ENCODE assay signal across 9 mouse cellular contexts in genomic region chr13:4001687-4002086, GRCm38 (mm10). TPM values are rescaled to one million over a fixed set of nuclear protein-coding genes. Genes with fewer than 3 reads are reported as not detected.
A peak's percentile ranks its signal among the peaks of the same experiment; 100 is the strongest.
DNase-seq lines count a peak whose midpoint lies in the region; ATAC-seq lines count a peak whose summit lies in the region.
"Had no signal": no experiment of that assay in that cellular context is flagged by ENCODE, and none has a peak within 500 bp of the region (broad histone marks: within the 10 kb centered on the region; RNA-seq: fewer than 3 reads in every experiment).

No protein-coding gene starts in this region.

- H3K4me1 ChIP-seq in liver, embryonic 12.5 days = no peaks in the 10 kb centered on the region
- no peaks in the 10 kb centered on the region for H3K4me1 ChIP-seq in forebrain, embryonic 13.5 days
- no peaks in the 10 kb centered on the region for H3K4me1 ChIP-seq in midbrain, embryonic 11.5 days (ENCODE audit: control insufficient read depth, insufficient read depth, low read length)
- H3K4me1 ChIP-seq: embryonic facial prominence, embryonic 12.5 days had no signal

- no peak overlapping the region for H3K27ac ChIP-seq in liver, embryonic 12.5 days
- H3K27ac ChIP-seq in forebrain, embryonic 13.5 days = no peak overlapping the region
- H3K27ac ChIP-seq in midbrain, embryonic 11.5 days (ENCODE audit: low read depth, low read length) = no peak overlapping the region
- H3K27ac ChIP-seq: embryonic facial prominence, embryonic 12.5 days had no signal

- peak; percentile 61 for DNase-seq in liver
- DNase-seq in c-Kit-positive CD71-positive TER-119-positive erythroid progenitor cells, embryonic 14.5 days (ENCODE audit: low spot score) = peak; percentile 48
- peak; percentile 69 for DNase-seq in induced T-regulatory cell, adult 2 months (ENCODE audit: low read depth)
- DNase-seq in left cerebral cortex, adult 18-20 months (ENCODE audit: low spot score in 2 of 2) = peak; percentile 73 to 86
- peak; percentile 93 for DNase-seq in midbrain, embryonic 11.5 days (ENCODE audit: low spot score, missing footprints)
- peak; percentile 31 to 72 for DNase-seq in spleen, postnatal 10 days (ENCODE audit: low spot score in 2 of 2)

- no peaks in the 10 kb centered on the region for H3K36me3 ChIP-seq in liver, embryonic 12.5 days
- H3K36me3 ChIP-seq in forebrain, embryonic 13.5 days (ENCODE audit: poor library complexity, severe bottlenecking) = no peaks in the 10 kb centered on the region
- no peaks in the 10 kb centered on the region for H3K36me3 ChIP-seq in midbrain, embryonic 11.5 days (ENCODE audit: control insufficient read depth, insufficient read depth, low read length)
- H3K36me3 ChIP-seq: embryonic facial prominence, embryonic 12.5 days had no signal

- no peaks in the 10 kb centered on the region for H3K27me3 ChIP-seq in liver, embryonic 12.5 days (replicated peaks)
- H3K27me3 ChIP-seq in forebrain, embryonic 13.5 days = no peaks in the 10 kb centered on the region
- no peaks in the 10 kb centered on the region for H3K27me3 ChIP-seq in midbrain, embryonic 11.5 days (ENCODE audit: control insufficient read depth, insufficient read depth, low read length)
- H3K27me3 ChIP-seq: embryonic facial prominence, embryonic 12.5 days had no signal

- ATAC-seq in liver, embryonic 12.5 days = no peak
- ATAC-seq in forebrain, embryonic 13.5 days = 0 out of 2 replicates have a peak, but pooled peaks have one; percentile 72
- ATAC-seq in midbrain, embryonic 11.5 days (ENCODE audit: low FRiP score) = peak; percentile 73; the same call in 1 of the 2 replicates

- H3K4me2 ChIP-seq in liver, embryonic 12.5 days = no peak overlapping the region
- H3K4me2 ChIP-seq in forebrain, embryonic 13.5 days = no peak overlapping the region
- no peak overlapping the region for H3K4me2 ChIP-seq in midbrain, embryonic 11.5 days
- H3K4me2 ChIP-seq: embryonic facial prominence, embryonic 12.5 days had no signal

- H3K9ac ChIP-seq in liver, embryonic 12.5 days = no peak overlapping the region
- H3K9ac ChIP-seq in forebrain, embryonic 13.5 days = no peak overlapping the region
- H3K9ac ChIP-seq in midbrain, embryonic 11.5 days (ENCODE audit: low read length) = no peak overlapping the region
- H3K9ac ChIP-seq: embryonic facial prominence, embryonic 12.5 days had no signal

- 5% methylated on average over 3 of the region's 3 CpGs for WGBS in liver, embryonic 12.5 days (ENCODE audit: insufficient replicate concordance)
- WGBS in forebrain, embryonic 13.5 days = 20% methylated on average over 3 of the region's 3 CpGs
- 12% methylated on average over 3 of the region's 3 CpGs for WGBS in midbrain, embryonic 11.5 days

- H3K9me3 ChIP-seq in liver, embryonic 12.5 days (replicated peaks) = no peaks in the 10 kb centered on the region
- H3K9me3 ChIP-seq in forebrain, embryonic 13.5 days (replicated peaks) = no peaks in the 10 kb centered on the region
- no peaks in the 10 kb centered on the region for H3K9me3 ChIP-seq in midbrain, embryonic 11.5 days (ENCODE audit: control insufficient read depth, low read length)
- H3K9me3 ChIP-seq: embryonic facial prominence, embryonic 12.5 days had no signal

- no peak overlapping the region for H3K4me3 ChIP-seq in liver, embryonic 12.5 days
- no peak overlapping the region for H3K4me3 ChIP-seq in forebrain, embryonic 13.5 days
- H3K4me3 ChIP-seq in midbrain, embryonic 11.5 days (ENCODE audit: low read depth, low read length) = no peak overlapping the region
- H3K4me3 ChIP-seq: embryonic facial prominence, embryonic 12.5 days had no signal

RNA-seq across cellular contexts. Expression of gene Akr1c14, which starts 47.1 kb away (rescaled TPM):
- 0.12 and 0.13 TPM in 2 replicates for polyA plus RNA-seq in liver, embryonic 12.5 days (2016; fragmentation: Nextera tagmentation; extraction: Ambion mirVana)
- polyA plus RNA-seq in forebrain, embryonic 13.5 days (2015; fragmentation: Nextera tagmentation; extraction: Ambion mirVana) = 0.37 and 0.39 TPM in 2 replicates
- total RNA-seq in left cerebral cortex, adult 18-20 months (2021) = 1 to 10 TPM; 1.0 to 1.5 TPM
- polyA plus RNA-seq in midbrain, embryonic 11.5 days (2014; fragmentation: Nextera tagmentation; extraction: Ambion mirVana) = 0.10 and 0.33 TPM in 2 replicates

RNA-seq across cellular contexts. Expression of gene Ucn3, which starts 56.5 kb away (rescaled TPM):
- polyA plus RNA-seq in liver, embryonic 12.5 days (2016; fragmentation: Nextera tagmentation; extraction: Ambion mirVana) = not detected in 2 replicates
- polyA plus RNA-seq in forebrain, embryonic 13.5 days (2015; fragmentation: Nextera tagmentation; extraction: Ambion mirVana) = not detected in 2 replicates
- under 1 TPM in 1 of 2 experiments, not detected in 1; 0.45 TPM for total RNA-seq in left cerebral cortex, adult 18-20 months (2021)
- polyA plus RNA-seq in midbrain, embryonic 11.5 days (2014; fragmentation: Nextera tagmentation; extraction: Ambion mirVana) = not detected in 2 replicates
- polyA plus RNA-seq: embryonic facial prominence, embryonic 12.5 days had no signal
